ENCODE assay signal across 8 mouse cellular contexts in genomic region chr11:98002627-98003026, GRCm38 (mm10). TPM values are rescaled to one million over a fixed set of nuclear protein-coding genes. Genes with fewer than 3 reads are reported as not detected.
DNase-seq lines count a peak whose midpoint lies in the region; ATAC-seq and TF ChIP-seq lines count a peak whose summit lies in the region.

No protein-coding gene starts in this region.

- no peak for TF ChIP-seq EP300 in liver, embryonic 14.5 days (IDR thresholded peaks at IDR 0.05; ENCODE audit: low read depth)

- H3K36me3 ChIP-seq in midbrain, embryonic 10.5 days = peaks cover 35% of the 10 kb centered on the region
- H3K36me3 ChIP-seq in midbrain, embryonic 16.5 days (ENCODE audit: control insufficient read depth, insufficient read depth, low read length) = peaks cover 26% of the 10 kb centered on the region
- H3K36me3 ChIP-seq in forebrain, embryonic 14.5 days (ENCODE audit: control insufficient read depth, insufficient read depth, low read length) = peaks cover 34% of the 10 kb centered on the region
- no peaks in the 10 kb centered on the region for H3K36me3 ChIP-seq in liver, embryonic 14.5 days (replicated peaks; ENCODE audit: control insufficient read depth, insufficient read depth, low read depth)
- peaks cover 51% of the 10 kb centered on the region for H3K36me3 ChIP-seq in neural tube, embryonic 13.5 days

- peaks cover 78% of the 10 kb centered on the region for H3K27me3 ChIP-seq in midbrain, embryonic 10.5 days (ENCODE audit: low read depth, poor library complexity, severe bottlenecking)
- H3K27me3 ChIP-seq in midbrain, embryonic 16.5 days (ENCODE audit: control insufficient read depth, insufficient read depth, low read depth, low read length) = no peaks in the 10 kb centered on the region
- H3K27me3 ChIP-seq in forebrain, embryonic 14.5 days (replicated peaks; ENCODE audit: control insufficient read depth, insufficient read depth, low read length) = peaks cover 3% of the 10 kb centered on the region; the same call in 1 of the 2 replicates
- peaks cover 7% of the 10 kb centered on the region for H3K27me3 ChIP-seq in liver, embryonic 14.5 days (ENCODE audit: control insufficient read depth, insufficient read depth, low read length)
- H3K27me3 ChIP-seq in neural tube, embryonic 13.5 days = peaks cover 13% of the 10 kb centered on the region; the same call in 1 of the 2 replicates

- peak overlapping the region; percentile 38; the same call in 1 of the 2 replicates for H3K27ac ChIP-seq in midbrain, embryonic 10.5 days (replicated peaks)
- H3K27ac ChIP-seq in midbrain, embryonic 16.5 days (ENCODE audit: low read length) = no peak overlapping the region
- H3K27ac ChIP-seq in forebrain, embryonic 14.5 days (ENCODE audit: low read depth, low read length) = no peak overlapping the region
- no peak overlapping the region for H3K27ac ChIP-seq in liver, embryonic 14.5 days
- no peak overlapping the region for H3K27ac ChIP-seq in neural tube, embryonic 13.5 days (replicated peaks)

- peak; percentile 91 for TF ChIP-seq CTCF in liver, embryonic 14.5 days (IDR thresholded peaks at IDR 0.05; ENCODE audit: low read depth)

- peak overlapping the region; percentile 39 for H3K4me3 ChIP-seq in midbrain, embryonic 10.5 days
- no peak overlapping the region for H3K4me3 ChIP-seq in midbrain, embryonic 16.5 days (ENCODE audit: low read depth, low read length)
- H3K4me3 ChIP-seq in forebrain, embryonic 14.5 days (ENCODE audit: low read depth, low read length) = no peak overlapping the region
- H3K4me3 ChIP-seq in liver, embryonic 14.5 days (ENCODE audit: insufficient read depth in 1 of 2, low read depth in 2 of 2, low read length in 2 of 2) = peak overlapping the region in 1 of 2 experiments; percentile 27; a peak in 1 of 4 replicates
- no peak overlapping the region for H3K4me3 ChIP-seq in neural tube, embryonic 13.5 days

- no peak for ATAC-seq in midbrain, embryonic 16.5 days
- peak; percentile 30; the same call in 1 of the 2 replicates for ATAC-seq in forebrain, embryonic 14.5 days
- ATAC-seq in liver, embryonic 14.5 days (ENCODE audit: insufficient read depth) = no peak
- ATAC-seq in neural tube, embryonic 13.5 days (ENCODE audit: low read depth) = no peak

- peak; percentile 86 for DNase-seq in midbrain, embryonic 10.5 days (ENCODE audit: low spot score)
- DNase-seq in c-Kit-positive CD71-negative TER-119-negative erythroid progenitor cells, embryonic 14.5 days (ENCODE audit: low read depth) = peak; percentile 79
- DNase-seq in forebrain, embryonic 14.5 days (ENCODE audit: low spot score) = peak; percentile 80
- DNase-seq in induced T-regulatory cell, adult 2 months (ENCODE audit: low read depth) = peak; percentile 94
- no peak for DNase-seq in liver, embryonic 14.5 days (ENCODE audit: low read depth in 3 of 3, low spot score in 3 of 3)
- DNase-seq in thymus, postnatal 10 days (ENCODE audit: low spot score in 2 of 2) = peak; percentile 94 to 99

- no peaks in the 10 kb centered on the region for H3K9me3 ChIP-seq in midbrain, embryonic 10.5 days (replicated peaks)
- H3K9me3 ChIP-seq in midbrain, embryonic 16.5 days (replicated peaks; ENCODE audit: control insufficient read depth, low read length, poor library complexity, severe bottlenecking) = no peaks in the 10 kb centered on the region
- H3K9me3 ChIP-seq in forebrain, embryonic 14.5 days (replicated peaks; ENCODE audit: control insufficient read depth, low read length) = no peaks in the 10 kb centered on the region
- H3K9me3 ChIP-seq in liver, embryonic 14.5 days (ENCODE audit: control insufficient read depth, low read length) = no peaks in the 10 kb centered on the region
- H3K9me3 ChIP-seq in neural tube, embryonic 13.5 days = no peaks in the 10 kb centered on the region

- WGBS in midbrain, embryonic 10.5 days = 11% methylated on average over 12 of the region's 12 CpGs
- WGBS in midbrain, embryonic 16.5 days = 11% methylated on average over 12 of the region's 12 CpGs
- 12% methylated on average over 12 of the region's 12 CpGs for WGBS in forebrain, embryonic 14.5 days
- 2% methylated on average over 12 of the region's 12 CpGs for WGBS in liver, embryonic 14.5 days (ENCODE audit: insufficient replicate concordance)
- WGBS in neural tube, embryonic 13.5 days = 8% methylated on average over 12 of the region's 12 CpGs

- no peak overlapping the region for H3K4me2 ChIP-seq in midbrain, embryonic 16.5 days (ENCODE audit: low read length)
- peak overlapping the region; percentile 20; the same call in 1 of the 2 replicates for H3K4me2 ChIP-seq in forebrain, embryonic 14.5 days (ENCODE audit: low read length)
- H3K4me2 ChIP-seq in liver, embryonic 14.5 days (ENCODE audit: low read depth) = peak overlapping the region; percentile 55
- H3K4me2 ChIP-seq in neural tube, embryonic 13.5 days = peak overlapping the region; percentile 21; the same call in 1 of the 2 replicates

- H3K4me1 ChIP-seq in midbrain, embryonic 10.5 days = peaks cover 44% of the 10 kb centered on the region
- no peaks in the 10 kb centered on the region; the same call in 1 of the 2 replicates for H3K4me1 ChIP-seq in midbrain, embryonic 16.5 days (ENCODE audit: control insufficient read depth, insufficient read depth, low read length)
- peaks cover 15% of the 10 kb centered on the region for H3K4me1 ChIP-seq in forebrain, embryonic 14.5 days (ENCODE audit: control insufficient read depth, insufficient read depth, low read length)
- H3K4me1 ChIP-seq in liver, embryonic 14.5 days (replicated peaks; ENCODE audit: control insufficient read depth in 2 of 2, insufficient read depth in 2 of 2, low read length in 1 of 2) = peaks cover 0 to 12% of the 10 kb centered on the region in 2 experiments; a peak in 2 of 4 replicates
- H3K4me1 ChIP-seq in neural tube, embryonic 13.5 days (replicated peaks) = peaks cover 37% of the 10 kb centered on the region

- H3K9ac ChIP-seq in midbrain, embryonic 16.5 days (ENCODE audit: low read depth, low read length) = no peak overlapping the region
- H3K9ac ChIP-seq in forebrain, embryonic 14.5 days (ENCODE audit: low read length) = peak overlapping the region; percentile 45
- H3K9ac ChIP-seq in liver, embryonic 14.5 days (replicated peaks) = no peak overlapping the region
- H3K9ac ChIP-seq in neural tube, embryonic 13.5 days = 0 out of 2 replicates have a peak overlapping the region, but pooled peaks have one; percentile 0

RNA-seq across cellular contexts. Expression of gene Arl5c, which starts 6.6 kb away (rescaled TPM):
- polyA plus RNA-seq in midbrain, embryonic 10.5 days (2016; fragmentation: Nextera tagmentation; extraction: Ambion mirVana) = 8.9 and 16.8 TPM in 2 replicates
- polyA plus RNA-seq in midbrain, embryonic 16.5 days (2015; fragmentation: Nextera tagmentation; extraction: Ambion mirVana) = 6.3 and 8.4 TPM in 2 replicates
- 2.8 and 4.8 TPM in 2 replicates for polyA plus RNA-seq in forebrain, embryonic 14.5 days (2014; fragmentation: Nextera tagmentation; extraction: Ambion mirVana)
- polyA plus RNA-seq in liver, embryonic 14.5 days (2012; rRNA removed) = 1.8 and 2.2 TPM in 2 replicates
- 6.0 and 6.4 TPM in 2 replicates for polyA plus RNA-seq in liver, embryonic 14.5 days (2014; fragmentation: Nextera tagmentation; extraction: Ambion mirVana)
- 5.9 and 8.4 TPM in 2 replicates for polyA plus RNA-seq in neural tube, embryonic 13.5 days (2015; fragmentation: Nextera tagmentation; extraction: Ambion mirVana)

RNA-seq across cellular contexts. Expression of gene Plxdc1, which starts 16.4 kb away (rescaled TPM):
- polyA plus RNA-seq in midbrain, embryonic 10.5 days (2016; fragmentation: Nextera tagmentation; extraction: Ambion mirVana) = 0.06 and 0.16 TPM in 2 replicates
- polyA plus RNA-seq in midbrain, embryonic 16.5 days (2015; fragmentation: Nextera tagmentation; extraction: Ambion mirVana) = 2.7 and 3.1 TPM in 2 replicates
- polyA plus RNA-seq in forebrain, embryonic 14.5 days (2014; fragmentation: Nextera tagmentation; extraction: Ambion mirVana) = 0.48 and 0.84 TPM in 2 replicates
- polyA plus RNA-seq in liver, embryonic 14.5 days (2012; rRNA removed) = 0.38 and 0.45 TPM in 2 replicates
- 0.20 and 0.58 TPM in 2 replicates for polyA plus RNA-seq in liver, embryonic 14.5 days (2014; fragmentation: Nextera tagmentation; extraction: Ambion mirVana)
- 0.71 and 0.74 TPM in 2 replicates for polyA plus RNA-seq in neural tube, embryonic 13.5 days (2015; fragmentation: Nextera tagmentation; extraction: Ambion mirVana)

RNA-seq across cellular contexts. Expression of gene Cacnb1, which starts 20.2 kb away (rescaled TPM):
- polyA plus RNA-seq in midbrain, embryonic 10.5 days (2016; fragmentation: Nextera tagmentation; extraction: Ambion mirVana) = 7.8 and 12.5 TPM in 2 replicates
- polyA plus RNA-seq in midbrain, embryonic 16.5 days (2015; fragmentation: Nextera tagmentation; extraction: Ambion mirVana) = 73.2 and 77.6 TPM in 2 replicates
- 22.1 and 29.2 TPM in 2 replicates for polyA plus RNA-seq in forebrain, embryonic 14.5 days (2014; fragmentation: Nextera tagmentation; extraction: Ambion mirVana)
- 0.38 and 0.60 TPM in 2 replicates for polyA plus RNA-seq in liver, embryonic 14.5 days (2012; rRNA removed)
- 0.21 TPM in 1 of 2 replicates, not detected in the other for polyA plus RNA-seq in liver, embryonic 14.5 days (2014; fragmentation: Nextera tagmentation; extraction: Ambion mirVana)
- 50.0 and 52.1 TPM in 2 replicates for polyA plus RNA-seq in neural tube, embryonic 13.5 days (2015; fragmentation: Nextera tagmentation; extraction: Ambion mirVana)

RNA-seq across cellular contexts. Expression of gene Rpl19, which starts 23.9 kb away (rescaled TPM):
- polyA plus RNA-seq in midbrain, embryonic 10.5 days (2016; fragmentation: Nextera tagmentation; extraction: Ambion mirVana) = 976 and 1,159 TPM in 2 replicates
- 583 and 598 TPM in 2 replicates for polyA plus RNA-seq in midbrain, embryonic 16.5 days (2015; fragmentation: Nextera tagmentation; extraction: Ambion mirVana)
- polyA plus RNA-seq in forebrain, embryonic 14.5 days (2014; fragmentation: Nextera tagmentation; extraction: Ambion mirVana) = 787 and 932 TPM in 2 replicates
- 713 and 1,005 TPM in 2 replicates for polyA plus RNA-seq in liver, embryonic 14.5 days (2012; rRNA removed)
- polyA plus RNA-seq in liver, embryonic 14.5 days (2014; fragmentation: Nextera tagmentation; extraction: Ambion mirVana) = 717 and 735 TPM in 2 replicates
- 660 and 722 TPM in 2 replicates for polyA plus RNA-seq in neural tube, embryonic 13.5 days (2015; fragmentation: Nextera tagmentation; extraction: Ambion mirVana)

RNA-seq across cellular contexts. Expression of gene Stac2, which starts 50.6 kb away (rescaled TPM):
- 0.40 and 0.41 TPM in 2 replicates for polyA plus RNA-seq in midbrain, embryonic 10.5 days (2016; fragmentation: Nextera tagmentation; extraction: Ambion mirVana)
- polyA plus RNA-seq in midbrain, embryonic 16.5 days (2015; fragmentation: Nextera tagmentation; extraction: Ambion mirVana) = 2.6 and 4.0 TPM in 2 replicates
- polyA plus RNA-seq in forebrain, embryonic 14.5 days (2014; fragmentation: Nextera tagmentation; extraction: Ambion mirVana) = 1.1 and 2.4 TPM in 2 replicates
- polyA plus RNA-seq in liver, embryonic 14.5 days (2012; rRNA removed) = 0.02 TPM in 1 of 2 replicates, not detected in the other
- polyA plus RNA-seq in liver, embryonic 14.5 days (2014; fragmentation: Nextera tagmentation; extraction: Ambion mirVana) = not detected in 2 replicates
- 12.5 and 13.9 TPM in 2 replicates for polyA plus RNA-seq in neural tube, embryonic 13.5 days (2015; fragmentation: Nextera tagmentation; extraction: Ambion mirVana)

Comparison
In these comparisons a context has a peak if more than half of its experiments do, and no peak if none do; other contexts are left out.
1. DNase-seq: peak in midbrain, embryonic 10.5 days (single experiment), c-Kit-positive CD71-negative TER-119-negative erythroid progenitor cells, embryonic 14.5 days (single experiment), forebrain, embryonic 14.5 days (single experiment), induced T-regulatory cell, adult 2 months (single experiment) and thymus, postnatal 10 days (2 of 2); none in liver, embryonic 14.5 days (0 of 3).
2. H3K9ac ChIP-seq: peak in forebrain, embryonic 14.5 days (single experiment) and neural tube, embryonic 13.5 days (single experiment); none in midbrain, embryonic 16.5 days (single experiment) and liver, embryonic 14.5 days (single experiment).